Mouse (Mus musculus) spleen, adult 2 months (tissue): Measurements from ENCODE around the gene Cd99l2.

ENCODE experiments used
- CTCF ChIP-seq: fragments of 200-500 bp; IDR thresholded peaks from 2 replicates; pipeline ENCODE4 v1.5.1; 2011; ENCODE audit warnings: mild to moderate bottlenecking, inconsistent platforms; ENCODE audit not compliant: insufficient read depth, insufficient read length, insufficient replicate concordance; ENCODE audit errors: extremely low read depth
- POLR2A ChIP-seq: fragments of 200-500 bp; IDR thresholded peaks from 2 replicates; pipeline ENCODE4 v1.6.1; 2011; ENCODE audit warnings: low read depth, low read length, inconsistent platforms

DNA sequence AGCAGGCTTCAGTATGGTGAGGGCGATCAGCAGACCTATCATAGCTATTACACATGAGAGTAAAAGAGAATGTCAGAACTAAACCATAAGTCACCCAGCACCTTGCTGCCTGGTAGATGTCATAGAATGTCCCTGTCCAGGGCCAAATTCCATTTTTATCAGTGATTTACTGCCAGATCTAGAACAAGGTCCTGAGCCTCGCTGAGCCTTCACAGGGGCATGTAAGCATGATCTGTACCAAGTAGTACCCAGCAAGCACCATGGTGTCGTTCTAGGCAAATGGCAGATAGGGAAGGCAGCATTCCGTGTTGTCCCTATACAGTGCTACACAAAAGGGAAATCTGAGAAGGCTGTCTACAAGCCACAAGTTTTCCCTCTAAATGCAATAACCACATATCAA lies 79.0 kb downstream of the Cd99l2 start:
- TF ChIP-seq POLR2A (no peak), CTCF (no peak)
